Mouse (Mus musculus): Measurements from ENCODE around the gene Coq8a. TPM values are rescaled to one million over a fixed set of nuclear protein-coding genes. Genes with fewer than 3 reads are reported as not detected.

The Coq8a gene
- polyA plus RNA-seq, 1 experiment from 2014 or later, result 2.9 TPM

DNA sequence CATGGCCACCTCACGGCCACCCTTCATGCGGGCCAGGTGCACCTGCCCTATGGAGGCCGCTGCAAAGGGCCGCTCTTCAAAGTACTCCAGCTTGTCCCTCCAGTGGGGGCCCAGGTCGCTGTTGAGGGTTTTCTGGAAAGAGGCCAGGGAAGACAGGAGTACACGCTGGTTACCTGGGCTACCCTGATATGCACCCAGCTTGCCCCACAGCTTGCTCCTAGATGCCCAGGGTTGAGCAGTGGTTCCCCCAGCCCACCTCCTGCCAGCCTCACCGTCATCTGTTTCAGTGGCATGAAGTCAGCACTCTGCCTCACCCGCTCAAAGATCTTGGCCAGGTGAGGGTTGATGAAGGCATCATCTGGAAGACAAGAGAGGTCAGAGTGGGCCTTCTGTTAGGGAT is 29.3 kb downstream of the Coq8a start:
- Histone ChIP-seq H3K4me2 (no peak overlapping the region), H3K9me3 (no peaks in the 10 kb centered on the region), H3K9ac (no peak overlapping the region), H3K4me3 (no peak overlapping the region), H3K27ac (no peak overlapping the region), H3K36me3 (peaks cover 19% of the 10 kb centered on the region), H3K27me3 (no peaks in the 10 kb centered on the region), H3K4me1 (replicated peaks) (no peaks in the 10 kb centered on the region)
- WGBS, result 92% methylated on average over 8 of the region's 8 CpGs
- no peak for ATAC-seq (ENCODE audit: low FRiP score)

DNA sequence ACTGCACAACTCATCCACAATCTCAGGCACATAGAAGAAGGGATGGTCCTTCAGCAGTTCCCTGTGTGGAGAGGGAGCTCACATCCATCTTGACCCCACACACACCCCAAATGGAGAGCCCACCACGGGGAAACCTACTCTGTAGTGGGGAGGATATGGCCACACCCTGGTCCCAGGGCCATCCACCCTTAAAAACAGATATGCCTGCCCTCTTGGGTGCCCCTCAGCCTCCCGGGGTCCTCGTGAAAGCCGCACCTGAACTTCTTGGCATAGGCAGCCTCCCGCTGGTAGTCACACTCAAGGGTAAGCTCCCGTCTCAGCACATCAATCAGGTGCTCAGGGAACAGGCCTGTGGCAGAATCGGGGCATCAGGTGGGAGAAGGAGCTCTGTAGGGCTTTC is 30.2 kb downstream of the Coq8a start:
- no peaks in the 10 kb centered on the region for H3K27me3 ChIP-seq
- H3K4me2 ChIP-seq, result no peak overlapping the region
- 94% methylated on average over 7 of the region's 7 CpGs for WGBS
- H3K36me3 ChIP-seq, result peaks cover 19% of the 10 kb centered on the region
- no peak overlapping the region for H3K9ac ChIP-seq
- no peak overlapping the region for H3K27ac ChIP-seq
- H3K9me3 ChIP-seq, result no peaks in the 10 kb centered on the region
- H3K4me3 ChIP-seq, result no peak overlapping the region
- ATAC-seq (ENCODE audit: low FRiP score), result no peak
- H3K4me1 ChIP-seq (replicated peaks), result no peaks in the 10 kb centered on the region

DNA sequence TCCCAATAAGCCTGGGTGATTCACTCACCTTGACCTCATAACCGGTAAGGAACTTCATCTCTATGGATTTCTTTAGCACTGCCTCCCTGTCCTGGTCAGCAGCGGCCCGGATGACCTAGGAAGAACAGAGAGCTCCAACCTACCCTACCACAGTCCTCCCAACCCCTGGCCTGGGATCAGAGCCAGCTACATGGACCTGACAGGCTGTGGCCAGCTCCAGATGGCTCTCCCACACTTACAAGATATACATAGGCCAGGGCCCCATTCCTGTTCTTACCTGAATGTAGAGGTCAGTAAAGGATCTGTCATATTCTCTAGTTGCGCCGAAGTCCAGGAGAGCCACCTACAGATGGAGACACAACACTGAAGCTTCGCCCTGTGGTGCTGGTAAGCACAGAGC is 31.1 kb downstream of the Coq8a start:
- 98% methylated on average over 6 of the region's 6 CpGs for WGBS
- H3K9ac ChIP-seq, result no peak overlapping the region
- H3K4me2 ChIP-seq, result no peak overlapping the region
- ATAC-seq (ENCODE audit: low FRiP score), result no peak
- no peaks in the 10 kb centered on the region for H3K9me3 ChIP-seq
- H3K4me1 ChIP-seq (replicated peaks), result no peaks in the 10 kb centered on the region
- H3K27ac ChIP-seq, result no peak overlapping the region
- H3K4me3 ChIP-seq, result no peak overlapping the region
- no peaks in the 10 kb centered on the region for H3K27me3 ChIP-seq
- peaks cover 19% of the 10 kb centered on the region for H3K36me3 ChIP-seq

DNA sequence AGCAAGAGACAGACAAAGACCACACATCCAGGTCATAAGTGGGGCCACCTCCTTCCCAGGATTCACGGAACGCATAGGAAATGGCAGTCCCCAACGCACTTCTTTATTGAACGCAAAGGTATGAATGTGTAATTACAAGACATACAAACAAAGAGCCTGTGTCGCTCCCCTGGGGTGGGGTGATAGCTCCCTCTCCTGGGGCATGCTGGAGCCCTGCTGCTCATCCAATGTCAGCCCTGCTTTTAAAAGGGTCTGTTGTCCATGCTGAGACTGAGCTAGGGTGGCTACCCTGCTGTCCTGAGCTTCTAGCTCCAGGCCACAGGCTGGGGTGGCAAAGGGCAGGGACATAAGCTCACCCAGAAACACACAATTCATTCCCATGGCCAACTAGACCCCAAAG is 32.9 kb downstream of the Coq8a start:
- H3K36me3 ChIP-seq, result peaks cover 36% of the 10 kb centered on the region
- H3K27ac ChIP-seq, result no peak overlapping the region
- no peak for ATAC-seq (ENCODE audit: low FRiP score)
- no peak overlapping the region for H3K4me3 ChIP-seq
- no peak overlapping the region for H3K9ac ChIP-seq
- no peaks in the 10 kb centered on the region for H3K4me1 ChIP-seq (replicated peaks)
- H3K4me2 ChIP-seq, result no peak overlapping the region
- H3K27me3 ChIP-seq, result no peaks in the 10 kb centered on the region
- WGBS, result 82% methylated on average over 5 of the region's 5 CpGs
- H3K9me3 ChIP-seq, result no peaks in the 10 kb centered on the region

DNA sequence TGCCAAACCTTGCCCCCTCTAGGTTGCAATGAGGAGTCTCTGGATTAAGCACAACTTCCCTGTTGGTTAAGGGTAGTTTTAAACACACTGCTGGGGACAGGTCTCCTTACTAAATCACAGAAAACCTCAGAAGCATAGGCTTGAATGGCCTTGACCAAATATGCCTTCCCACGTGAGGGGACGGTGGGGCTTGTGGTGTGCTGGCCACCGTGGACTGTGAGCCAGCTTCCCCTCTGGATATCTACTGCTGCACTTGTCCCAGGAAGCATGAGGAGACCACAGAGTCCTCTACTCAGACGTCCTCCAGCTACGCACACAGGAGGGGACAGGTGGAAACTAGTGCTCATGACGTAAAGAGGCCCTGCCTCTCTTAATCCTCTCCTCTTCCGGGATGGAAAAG is 36.4 kb downstream of the Coq8a start:
- H3K4me3 ChIP-seq, result no peak overlapping the region
- H3K4me2 ChIP-seq, result no peak overlapping the region
- H3K9ac ChIP-seq, result no peak overlapping the region
- no peaks in the 10 kb centered on the region for H3K9me3 ChIP-seq
- no peaks in the 10 kb centered on the region for H3K4me1 ChIP-seq (replicated peaks)
- WGBS, result 89% methylated on average over 7 of the region's 7 CpGs
- no peak overlapping the region for H3K27ac ChIP-seq
- H3K27me3 ChIP-seq, result no peaks in the 10 kb centered on the region
- H3K36me3 ChIP-seq, result peaks cover 61% of the 10 kb centered on the region
- no peak for ATAC-seq (ENCODE audit: low FRiP score)

DNA sequence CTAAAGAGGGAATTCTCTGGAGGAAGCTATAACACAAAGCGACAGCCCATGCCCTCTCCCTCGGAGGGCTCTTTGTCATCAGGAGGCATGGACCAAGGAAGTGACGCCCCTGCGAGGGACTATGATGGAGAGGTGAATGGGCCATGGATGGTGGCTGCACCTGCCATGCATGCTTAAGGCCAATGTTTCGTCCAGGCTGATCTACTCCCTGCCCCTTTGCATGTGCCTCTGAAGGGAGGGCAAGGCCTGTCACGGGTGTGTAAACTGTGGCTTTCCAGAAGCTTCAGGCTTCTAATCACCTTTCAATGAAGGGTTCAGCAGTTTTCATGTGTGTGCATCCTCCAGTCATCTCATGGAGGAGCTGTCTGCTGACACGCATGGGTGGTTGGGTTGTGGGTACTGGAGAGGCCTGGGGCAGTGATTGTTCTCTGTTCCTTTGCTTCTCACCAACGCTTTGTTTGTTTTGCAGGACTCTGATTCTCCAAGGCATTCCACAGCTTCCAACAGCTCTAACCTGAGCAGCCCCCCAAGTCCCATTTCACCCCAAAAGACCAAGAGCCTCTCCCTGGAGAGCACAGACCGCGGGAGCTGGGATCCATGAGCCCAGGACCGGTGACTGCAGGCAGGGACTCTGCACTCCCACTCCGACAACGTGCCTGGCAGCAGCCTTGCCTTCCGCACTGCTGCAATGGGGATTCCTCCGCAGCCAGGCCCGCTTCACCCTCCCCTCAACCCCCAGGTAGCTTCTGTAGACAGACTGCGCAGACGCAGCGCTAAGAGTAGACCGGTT is 37.6 kb downstream of the Coq8a start:
- peaks cover 54% of the 10 kb centered on the region for H3K36me3 ChIP-seq
- WGBS, result 89% methylated on average over 20 of the region's 20 CpGs
- ATAC-seq (ENCODE audit: low FRiP score), result no peak

DNA sequence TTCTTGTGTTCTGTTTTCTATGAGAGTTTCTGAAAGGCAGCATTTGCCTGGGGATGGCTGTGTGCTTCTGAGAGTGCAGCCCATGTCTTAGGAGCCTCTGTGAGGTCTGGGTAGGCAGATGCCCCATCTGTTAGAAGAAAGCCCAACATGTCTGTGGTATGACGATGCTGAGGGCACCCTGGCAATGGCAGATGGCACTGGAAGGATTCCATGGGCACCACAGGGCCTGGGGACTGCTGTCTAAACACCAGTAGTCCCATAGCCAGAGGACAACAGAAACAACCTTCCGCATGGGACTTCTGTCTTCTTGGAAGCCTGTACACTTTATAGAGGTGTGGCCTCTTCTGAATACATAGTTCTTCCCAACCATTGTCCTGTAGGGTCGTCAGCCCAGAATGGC is 38.2 kb downstream of the Coq8a start:
- no peak overlapping the region for H3K4me2 ChIP-seq
- no peaks in the 10 kb centered on the region for H3K9me3 ChIP-seq
- H3K9ac ChIP-seq, result no peak overlapping the region
- ATAC-seq (ENCODE audit: low FRiP score), result no peak
- no peaks in the 10 kb centered on the region for H3K27me3 ChIP-seq
- peaks cover 49% of the 10 kb centered on the region for H3K36me3 ChIP-seq
- WGBS, result 91% methylated on average over 3 of the region's 3 CpGs
- H3K27ac ChIP-seq, result no peak overlapping the region
- no peaks in the 10 kb centered on the region for H3K4me1 ChIP-seq (replicated peaks)
- H3K4me3 ChIP-seq, result no peak overlapping the region

More for the DNA sequence above, 37.6 kb downstream of the Coq8a start:
- H3K27ac ChIP-seq, result no peak overlapping the region
- no peak overlapping the region for H3K4me3 ChIP-seq
- H3K4me2 ChIP-seq, result no peak overlapping the region
- H3K9me3 ChIP-seq, result no peaks in the 10 kb centered on the region
- no peaks in the 10 kb centered on the region for H3K27me3 ChIP-seq
- no peak overlapping the region for H3K9ac ChIP-seq
- no peaks in the 10 kb centered on the region for H3K4me1 ChIP-seq (replicated peaks)

DNA sequence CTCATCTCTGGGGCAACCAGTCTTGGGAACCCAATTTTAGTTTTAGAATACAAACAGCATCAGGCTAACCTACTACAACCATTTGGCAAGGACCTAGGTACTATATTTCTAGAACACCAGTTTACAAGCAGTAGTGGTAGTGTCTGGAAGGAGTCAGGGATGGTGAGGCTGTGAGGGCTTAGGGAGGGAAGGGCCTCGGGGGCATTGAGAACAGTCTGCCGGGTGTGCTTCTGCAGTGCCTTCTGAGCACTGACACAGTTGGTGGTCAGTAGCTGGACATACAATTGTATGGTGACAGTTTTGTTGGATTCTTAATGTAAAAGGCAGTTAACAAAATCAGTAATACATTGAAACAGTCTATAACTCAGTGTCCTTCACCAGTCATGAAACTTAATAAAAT is 38.9 kb downstream of the Coq8a start:
- Histone ChIP-seq H3K9ac (no peak overlapping the region), H3K4me3 (no peak overlapping the region), H3K36me3 (peaks cover 47% of the 10 kb centered on the region), H3K27me3 (no peaks in the 10 kb centered on the region), H3K4me2 (no peak overlapping the region), H3K4me1 (replicated peaks) (no peaks in the 10 kb centered on the region), H3K9me3 (no peaks in the 10 kb centered on the region), H3K27ac (no peak overlapping the region)
- 81% methylated on average over 2 of the region's 2 CpGs for WGBS
- ATAC-seq (ENCODE audit: low FRiP score), result no peak

DNA sequence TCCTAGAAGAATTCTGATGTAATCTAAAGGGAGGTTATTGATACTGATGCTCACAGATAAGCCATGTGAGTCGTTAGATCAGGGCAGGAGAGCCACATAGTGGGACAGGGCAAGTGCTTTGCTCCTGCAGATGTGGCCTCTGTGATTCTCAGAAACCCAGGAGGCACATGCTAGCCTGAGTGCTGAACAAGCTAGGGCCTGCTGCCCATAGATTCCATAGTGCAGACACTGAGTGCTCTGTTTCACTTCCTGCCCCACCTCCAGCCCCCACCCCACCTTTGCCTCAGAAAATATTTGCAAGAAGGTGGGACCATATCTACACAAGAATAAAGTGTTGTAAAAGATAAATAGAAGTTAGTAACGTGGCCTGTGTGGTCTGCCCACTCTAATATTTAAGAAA is 40.8 kb downstream of the Coq8a start:
- Histone ChIP-seq H3K4me1 (replicated peaks) (no peaks in the 10 kb centered on the region), H3K4me2 (no peak overlapping the region), H3K9me3 (no peaks in the 10 kb centered on the region), H3K36me3 (peaks cover 47% of the 10 kb centered on the region), H3K4me3 (no peak overlapping the region), H3K27ac (no peak overlapping the region), H3K9ac (no peak overlapping the region), H3K27me3 (no peaks in the 10 kb centered on the region)
- no peak for ATAC-seq (ENCODE audit: low FRiP score)
- 91% methylated on average over 2 of the region's 2 CpGs for WGBS

DNA sequence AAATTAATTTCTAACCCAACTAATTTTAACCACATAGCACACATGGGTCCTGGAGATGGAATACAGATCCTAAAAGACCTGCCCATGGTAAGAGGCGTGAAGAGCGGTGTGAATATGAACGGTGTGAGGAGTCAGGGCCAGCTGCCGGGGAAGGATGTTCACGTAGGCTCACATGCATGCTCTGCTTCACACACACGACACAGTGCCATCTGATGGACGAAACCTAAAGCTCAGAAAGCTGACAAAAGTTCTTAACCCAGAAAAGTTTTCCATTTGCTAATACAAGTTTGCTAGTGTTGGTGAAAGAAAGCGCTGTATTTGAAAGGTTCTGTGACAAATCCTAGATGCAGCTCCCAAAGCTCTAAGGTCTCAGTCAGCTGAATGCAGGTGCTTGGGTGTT is 48.2 kb downstream of the Coq8a start:
- Histone ChIP-seq H3K9me3 (no peaks in the 10 kb centered on the region), H3K4me1 (replicated peaks) (no peaks in the 10 kb centered on the region), H3K4me2 (no peak overlapping the region), H3K36me3 (peaks cover 50% of the 10 kb centered on the region), H3K9ac (no peak overlapping the region), H3K27me3 (no peaks in the 10 kb centered on the region), H3K27ac (no peak overlapping the region), H3K4me3 (no peak overlapping the region)
- 81% methylated on average over 8 of the region's 8 CpGs for WGBS
- no peak for ATAC-seq (ENCODE audit: low FRiP score)

DNA sequence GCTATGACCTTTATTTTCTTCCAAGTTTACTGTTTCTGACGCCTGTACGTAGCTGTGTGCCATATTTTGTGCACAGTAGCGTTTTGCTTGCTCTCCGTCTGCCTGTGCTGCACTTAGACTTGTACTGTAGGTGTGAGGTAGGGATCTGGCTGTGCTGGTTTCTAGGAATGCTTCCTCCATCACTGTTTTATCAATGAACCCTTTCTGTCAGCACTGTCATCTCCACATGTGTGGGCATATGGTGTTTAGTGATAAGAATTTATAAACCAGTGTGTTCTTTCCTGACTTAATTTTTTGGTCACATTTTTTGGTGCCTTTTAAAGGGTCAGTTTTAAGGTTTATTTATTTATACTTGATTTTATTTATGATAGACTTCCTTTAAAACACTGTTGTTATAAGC is 50.8 kb downstream of the Coq8a start:
- Histone ChIP-seq H3K4me1 (replicated peaks) (no peaks in the 10 kb centered on the region), H3K9ac (no peak overlapping the region), H3K9me3 (no peaks in the 10 kb centered on the region), H3K27me3 (no peaks in the 10 kb centered on the region), H3K4me2 (no peak overlapping the region), H3K27ac (no peak overlapping the region), H3K36me3 (peaks cover 51% of the 10 kb centered on the region), H3K4me3 (no peak overlapping the region)
- no peak for ATAC-seq (ENCODE audit: low FRiP score)
- WGBS, result 93% methylated on average over 4 of the region's 4 CpGs

DNA sequence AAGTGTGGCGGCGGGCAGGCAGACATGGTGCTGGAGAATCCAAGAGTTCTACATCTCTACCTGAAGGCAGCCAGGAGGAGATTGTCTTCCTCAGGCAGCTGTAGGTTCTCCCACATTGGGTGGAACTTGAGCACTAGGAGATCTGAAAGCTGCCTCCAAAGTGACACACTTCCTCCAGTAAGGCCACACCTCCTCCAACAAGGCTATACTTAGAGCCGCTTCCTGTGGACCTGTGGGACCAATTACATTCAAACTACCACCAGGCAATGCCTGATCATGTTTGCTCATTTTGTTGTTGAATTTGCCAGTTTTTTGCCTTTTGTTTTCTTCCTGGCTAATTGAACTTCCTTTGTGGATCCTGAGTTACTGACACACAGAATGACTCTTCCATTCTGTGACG is 51.4 kb downstream of the Coq8a start:
- Histone ChIP-seq H3K4me3 (no peak overlapping the region), H3K9ac (no peak overlapping the region), H3K36me3 (peaks cover 50% of the 10 kb centered on the region), H3K27ac (no peak overlapping the region), H3K27me3 (no peaks in the 10 kb centered on the region), H3K4me2 (no peak overlapping the region), H3K4me1 (replicated peaks) (no peaks in the 10 kb centered on the region), H3K9me3 (no peaks in the 10 kb centered on the region)
- 91% methylated on average over 4 of the region's 4 CpGs for WGBS
- no peak for ATAC-seq (ENCODE audit: low FRiP score)

DNA sequence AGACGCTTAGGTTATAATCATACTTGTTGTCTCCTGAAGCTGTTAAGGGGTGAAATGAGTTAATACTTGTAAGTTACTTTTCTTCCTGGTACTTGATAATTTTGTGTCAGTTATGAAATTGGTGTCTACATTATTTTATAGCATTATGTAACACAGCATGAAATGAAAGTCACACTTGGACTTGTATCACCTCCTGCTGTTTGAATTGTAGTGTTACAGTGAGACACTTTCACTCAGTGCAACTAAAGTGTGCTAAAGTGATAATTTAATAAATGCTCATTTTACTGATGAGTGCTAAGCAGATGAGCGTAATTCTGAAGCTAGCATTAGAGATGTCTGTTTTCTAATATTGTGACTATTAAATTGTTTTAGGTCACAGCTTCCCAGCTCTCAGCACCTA is 58.4 kb downstream of the Coq8a start:
- H3K4me1 ChIP-seq (replicated peaks), result no peaks in the 10 kb centered on the region
- no peak overlapping the region for H3K27ac ChIP-seq
- ATAC-seq (ENCODE audit: low FRiP score), result no peak
- H3K4me3 ChIP-seq, result no peak overlapping the region
- H3K36me3 ChIP-seq, result peaks cover 61% of the 10 kb centered on the region
- 99% methylated on average over 2 of the region's 2 CpGs for WGBS
- no peaks in the 10 kb centered on the region for H3K27me3 ChIP-seq
- no peak overlapping the region for H3K4me2 ChIP-seq
- no peaks in the 10 kb centered on the region for H3K9me3 ChIP-seq
- H3K9ac ChIP-seq, result no peak overlapping the region
